Mouse (Mus musculus) lung, postnatal 0 days (tissue): ENCODE data around the gene Nrxn2. TPM values are rescaled to one million over a fixed set of nuclear protein-coding genes. Genes with fewer than 3 reads are reported as not detected.
A peak's percentile ranks its signal among the peaks of the same experiment; 100 is the strongest.

Source experiments
- ATAC-seq: fragments of 200-750 bp; cut with Nextera tagmentation; 2 replicates; pipeline ENCODE4 v1.8.0; 2017; ENCODE audit warnings: moderate library complexity
- DNase-seq: peaks from one replicate; pipeline ENCODE4 v3.0.0-alpha.2; 2016; ENCODE audit warnings: low spot score
- H3K27ac ChIP-seq: fragments of 300-500 bp; sonication (generic); 2 replicates; pipeline ENCODE4 v1.5.1; 2014; ENCODE audit warnings: antibody characterized with exemption, mild to moderate bottlenecking, low read length, mixed read lengths
- H3K27me3 ChIP-seq: fragments of 300-500 bp; sonication (generic); replicated peaks from 2 replicates; pipeline ENCODE4 v1.6.1; 2014; ENCODE audit warnings: low read length, mixed read lengths; ENCODE audit not compliant: insufficient read depth
- H3K36me3 ChIP-seq: fragments of 300-500 bp; sonication (generic); 2 replicates; pipeline ENCODE4 v1.6.1; 2014; ENCODE audit warnings: low read length, mixed read lengths; ENCODE audit not compliant: insufficient read depth
- H3K4me1 ChIP-seq: fragments of 300-500 bp; sonication (generic); 2 replicates; pipeline ENCODE4 v1.6.1; 2014; ENCODE audit warnings: antibody characterized with exemption, low read depth, low read length, mixed read lengths; ENCODE audit not compliant: insufficient read depth
- H3K4me2 ChIP-seq: fragments of 300-500 bp; sonication (generic); replicated peaks from 2 replicates; pipeline ENCODE4 v1.6.1; 2014; ENCODE audit warnings: low read depth, mild to moderate bottlenecking, low read length, moderate library complexity, mixed read lengths
- H3K4me3 ChIP-seq: fragments of 300-500 bp; sonication (generic); 2 replicates; pipeline ENCODE4 v1.5.1; 2014; ENCODE audit warnings: low read depth, low read length
- H3K9ac ChIP-seq: fragments of 300-500 bp; sonication (generic); replicated peaks from 2 replicates; pipeline ENCODE4 v1.6.1; 2014; ENCODE audit warnings: low read depth, mild to moderate bottlenecking
- H3K9me3 ChIP-seq: fragments of 300-500 bp; sonication (generic); 2 replicates; pipeline ENCODE4 v1.6.1; 2016; ENCODE audit warnings: low read length, mixed read lengths
- CTCF ChIP-seq: IDR thresholded peaks from 2 replicates; pipeline ENCODE4 v1.5.1; 2016; ENCODE audit warnings: antibody characterized with exemption, mild to moderate bottlenecking
- EP300 ChIP-seq: IDR thresholded peaks from 2 replicates; pipeline ENCODE4 v1.6.1; 2016; ENCODE audit warnings: antibody characterized with exemption, mild to moderate bottlenecking, control low read depth
- WGBS: fragments of 180-500 bp; shearing (Covaris S2); extraction: QIAGEN DNeasy Blood & Tissue Kit; methylation state at CpG from one replicate; pipeline ENCODE4 v1.1.7; 2014; 5-methylcytosine and 5-hydroxymethylcytosine counted together
- polyA plus RNA-seq: library from polyadenylated mRNA; unstranded; fragments of >200 nt; fragmentation: Nextera tagmentation; extraction: Ambion mirVana; gene quantifications from 2 replicates; pipeline ENCODE4 v1.2.1, GENCODE M21; 2015

Nrxn2 gene
- polyA plus RNA-seq, 1 experiment from 2014 or later: 3.8 TPM

- peak overlapping the region; percentile 69; the same call in 1 of the 2 replicates for H3K4me2 ChIP-seq
- 0 out of 2 replicates have a peak, but pooled peaks cover 3% of the 10 kb centered on the region for H3K4me1 ChIP-seq
- no peaks in the 10 kb centered on the region for H3K36me3 ChIP-seq
- TF ChIP-seq CTCF: no peak
- TF ChIP-seq EP300: no peak
- H3K27me3 ChIP-seq: peaks cover 36% of the 10 kb centered on the region
- DNase-seq (no peak), ATAC-seq (no peak)
- no peak overlapping the region for H3K27ac ChIP-seq
- no peak overlapping the region for H3K9ac ChIP-seq
- no peaks in the 10 kb centered on the region for H3K9me3 ChIP-seq
- no peak overlapping the region for H3K4me3 ChIP-seq
- WGBS: 10% methylated on average over 12 of the region's 13 CpGs
These were observed 114.1 kb downstream of the Nrxn2 start for GRCm38 (mm10) chr19:6532656-6533055.

DNA sequence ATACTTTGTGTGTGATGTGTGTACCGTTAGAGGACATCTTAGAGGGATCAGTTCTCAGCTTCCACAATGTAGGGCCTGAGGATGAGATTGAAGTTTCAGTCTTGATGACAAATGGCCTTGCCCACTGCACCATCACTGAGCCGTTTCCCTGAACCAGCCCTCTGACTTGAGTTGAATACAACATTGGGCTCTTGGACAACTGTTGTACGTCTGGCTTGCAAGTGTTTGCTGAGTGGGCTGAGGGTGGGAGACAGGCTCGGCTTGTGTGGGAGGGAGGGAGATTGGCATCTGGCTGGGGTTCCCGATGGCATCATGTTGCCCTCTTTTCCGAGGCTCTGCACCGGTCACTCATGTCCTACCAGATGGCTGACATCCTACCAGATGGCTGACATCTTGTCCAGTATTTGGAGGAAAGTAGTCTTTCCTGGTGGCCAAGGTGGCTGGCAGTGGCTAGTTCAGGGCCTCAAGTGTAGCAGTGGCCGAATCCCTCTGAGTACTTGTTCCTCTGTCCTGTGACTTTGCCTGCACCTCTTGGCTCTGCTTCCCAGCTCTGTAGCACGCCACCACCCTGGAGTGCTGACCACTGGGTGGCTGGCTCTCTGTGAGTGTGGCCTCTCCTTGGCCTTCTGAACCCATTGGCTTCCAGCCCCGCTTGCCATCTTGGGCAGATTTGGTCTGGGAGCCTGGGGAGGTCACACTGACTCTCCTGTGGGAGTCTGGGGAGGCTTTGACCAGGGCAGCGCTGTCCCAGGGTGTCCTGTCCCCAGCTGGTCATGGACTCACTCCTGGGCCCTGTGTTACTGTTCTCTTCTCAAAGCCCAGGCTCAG is 115.0 kb downstream of the Nrxn2 start:
- H3K27ac ChIP-seq: no peak overlapping the region
- 60% methylated on average over 11 of the region's 11 CpGs for WGBS
- H3K36me3 ChIP-seq: no peaks in the 10 kb centered on the region
- H3K4me2 ChIP-seq: no peak overlapping the region
- H3K9ac ChIP-seq: no peak overlapping the region
- 0 out of 2 replicates have a peak, but pooled peaks cover 3% of the 10 kb centered on the region for H3K4me1 ChIP-seq
- H3K4me3 ChIP-seq: no peak overlapping the region
- no peak for DNase-seq
- ATAC-seq: no peak
- H3K27me3 ChIP-seq: peaks cover 36% of the 10 kb centered on the region
- no peaks in the 10 kb centered on the region for H3K9me3 ChIP-seq
- TF ChIP-seq CTCF (no peak), EP300 (no peak)

GRCm38 (mm10) chr19:6534118-6534415 is 115.5 kb downstream of the Nrxn2 start:
- H3K4me1 ChIP-seq: 0 out of 2 replicates have a peak, but pooled peaks cover 3% of the 10 kb centered on the region
- H3K4me3 ChIP-seq: no peak overlapping the region
- TF ChIP-seq CTCF (no peak), EP300 (no peak)
- ATAC-seq: no peak
- DNase-seq: no peak
- WGBS: 55% methylated on average over 5 of the region's 5 CpGs
- no peaks in the 10 kb centered on the region for H3K9me3 ChIP-seq
- no peak overlapping the region for H3K27ac ChIP-seq
- H3K4me2 ChIP-seq: no peak overlapping the region
- H3K36me3 ChIP-seq: no peaks in the 10 kb centered on the region
- peaks cover 36% of the 10 kb centered on the region for H3K27me3 ChIP-seq
- H3K9ac ChIP-seq: no peak overlapping the region

- no peaks in the 10 kb centered on the region for H3K4me1 ChIP-seq
- no peaks in the 10 kb centered on the region for H3K36me3 ChIP-seq
- no peak for DNase-seq
- no peak overlapping the region for H3K27ac ChIP-seq
- WGBS: 62% methylated on average over 3 of the region's 3 CpGs
- no peaks in the 10 kb centered on the region for H3K9me3 ChIP-seq
- no peak overlapping the region for H3K4me3 ChIP-seq
- TF ChIP-seq CTCF (no peak), EP300 (no peak)
- peaks cover 19% of the 10 kb centered on the region for H3K27me3 ChIP-seq
- H3K9ac ChIP-seq: no peak overlapping the region
- ATAC-seq: no peak
- H3K4me2 ChIP-seq: no peak overlapping the region
These were observed 117.7 kb downstream of the Nrxn2 start for GRCm38 (mm10) chr19:6536201-6536600.

DNA sequence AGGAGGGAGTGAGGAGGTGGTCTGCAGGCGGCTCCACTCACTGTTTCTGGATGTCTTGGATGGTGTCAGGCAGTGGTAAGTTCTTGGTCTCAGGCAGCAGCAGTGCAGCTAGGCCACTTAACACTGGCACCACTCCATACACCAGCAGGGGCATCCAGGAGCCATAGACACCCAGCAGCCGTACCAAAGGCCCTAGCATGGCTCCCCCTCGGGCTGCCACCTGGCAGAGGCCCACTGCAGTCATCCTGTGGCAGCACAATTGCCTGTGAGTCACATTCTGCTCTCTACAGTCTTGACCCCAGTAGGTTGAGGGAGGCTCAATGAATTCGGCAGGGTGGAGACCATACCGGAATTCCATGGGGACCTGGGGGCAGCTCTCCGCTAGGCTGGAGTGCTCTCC is 118.2 kb downstream of the Nrxn2 start:
- no peaks in the 10 kb centered on the region for H3K4me1 ChIP-seq
- H3K27me3 ChIP-seq: peaks cover 15% of the 10 kb centered on the region
- H3K4me2 ChIP-seq: no peak overlapping the region
- TF ChIP-seq EP300 (no peak), CTCF (no peak)
- H3K9me3 ChIP-seq: no peaks in the 10 kb centered on the region
- ATAC-seq (no peak), DNase-seq (no peak)
- H3K9ac ChIP-seq: no peak overlapping the region
- H3K27ac ChIP-seq: no peak overlapping the region
- no peaks in the 10 kb centered on the region for H3K36me3 ChIP-seq
- no peak overlapping the region for H3K4me3 ChIP-seq
- WGBS: 57% methylated on average over 6 of the region's 6 CpGs

DNA sequence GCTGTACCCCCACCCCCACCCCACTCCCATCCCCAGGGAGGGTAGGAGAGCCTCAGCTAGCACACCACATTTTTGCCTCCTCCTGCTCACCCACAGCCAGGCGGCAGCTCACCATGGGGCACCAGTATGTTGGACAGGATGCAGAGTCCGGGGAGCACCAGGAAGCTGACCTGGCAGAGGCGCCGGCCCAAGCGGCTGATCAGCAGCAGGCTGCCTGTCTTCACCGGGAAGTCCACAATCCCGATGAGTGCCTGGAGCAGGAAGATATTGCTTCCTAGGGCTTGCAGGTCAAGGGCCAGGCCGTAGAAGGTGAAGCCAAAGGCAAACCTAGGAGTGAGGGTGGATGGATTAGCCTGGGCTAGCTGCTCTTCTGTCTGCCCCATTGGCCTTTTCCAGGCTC is 119.0 kb downstream of the Nrxn2 start:
- ATAC-seq: no peak
- Histone ChIP-seq H3K9ac (no peak overlapping the region), H3K27me3 (peaks cover 8% of the 10 kb centered on the region), H3K4me1 (no peaks in the 10 kb centered on the region), H3K4me2 (no peak overlapping the region), H3K9me3 (no peaks in the 10 kb centered on the region), H3K4me3 (no peak overlapping the region), H3K27ac (no peak overlapping the region), H3K36me3 (no peaks in the 10 kb centered on the region)
- 60% methylated on average over 8 of the region's 8 CpGs for WGBS
- TF ChIP-seq EP300 (no peak), CTCF (no peak)
- DNase-seq: no peak
